Mouse (Mus musculus) liver, embryonic 14.5 days (tissue): Measurements from ENCODE around the gene Smndc1. TPM values are rescaled to one million over a fixed set of nuclear protein-coding genes. Genes with fewer than 3 reads are reported as not detected.
A peak's percentile ranks its signal among the peaks of the same experiment; 100 is the strongest.

ENCODE experiments used
- ATAC-seq: fragments of 200-750 bp; cut with Nextera tagmentation; 2 replicates; pipeline ENCODE4 v1.8.0; 2017; ENCODE audit warnings: moderate number of reproducible peaks, mild to moderate bottlenecking, moderate library complexity; ENCODE audit not compliant: insufficient read depth
- DNase-seq, 3 experiments: peaks; one replicate each; pipeline ENCODE4 v3.0.0-alpha.2; 2012 to 2013; ENCODE audit warnings: low read depth in 3 of 3, low spot score in 3 of 3
- H3K27ac ChIP-seq: fragments of 300-500 bp; sonication (generic); 2 replicates; pipeline ENCODE4 v1.5.1; 2014; ENCODE audit warnings: moderate library complexity, mild to moderate bottlenecking, control low read depth, inconsistent platforms
- H3K27me3 ChIP-seq: fragments of 300-500 bp; sonication (generic); 2 replicates; pipeline ENCODE4 v1.6.1; 2014; ENCODE audit warnings: mild to moderate bottlenecking, low read length, moderate library complexity; ENCODE audit not compliant: control insufficient read depth, insufficient read depth
- H3K36me3 ChIP-seq: fragments of 300-500 bp; sonication (generic); replicated peaks from 2 replicates; pipeline ENCODE4 v1.6.1; 2014; ENCODE audit warnings: low read depth; ENCODE audit not compliant: control insufficient read depth, insufficient read depth
- H3K4me1 ChIP-seq, 2 experiments: fragments of 200-500 bp in 1 of 2; fragments of 300-500 bp in 1 of 2; sonication (generic) in 1 of 2; replicated peaks; 2 replicates each; pipeline ENCODE4 v1.6.1; 2012 to 2014; ENCODE audit warnings: antibody characterized with exemption in 1 of 2, inconsistent platforms in 1 of 2, low read length in 1 of 2; ENCODE audit not compliant: control insufficient read depth in 2 of 2, insufficient read depth in 2 of 2
- H3K4me2 ChIP-seq: fragments of 300-500 bp; sonication (generic); 2 replicates; pipeline ENCODE4 v1.6.1; 2014; ENCODE audit warnings: low read depth, mild to moderate bottlenecking, control low read depth, moderate library complexity
- H3K4me3 ChIP-seq, 2 experiments: fragments of 200-500 bp in 1 of 2; fragments of 300-500 bp in 1 of 2; sonication (generic) in 1 of 2; 2 replicates each; pipeline ENCODE4 v1.5.1; 2012 to 2014; ENCODE audit warnings: low read depth in 2 of 2, low read length in 2 of 2, mild to moderate bottlenecking in 2 of 2, control low read depth in 1 of 2, inconsistent platforms in 1 of 2, moderate library complexity in 1 of 2; ENCODE audit not compliant: insufficient read depth in 1 of 2
- H3K9ac ChIP-seq: fragments of 300-500 bp; sonication (generic); replicated peaks from 2 replicates; pipeline ENCODE4 v1.6.1; 2014; ENCODE audit warnings: mild to moderate bottlenecking, control low read depth, moderate library complexity
- H3K9me3 ChIP-seq: fragments of 300-500 bp; sonication (generic); 2 replicates; pipeline ENCODE4 v1.6.1; 2016; ENCODE audit warnings: low read length, mixed read lengths; ENCODE audit not compliant: control insufficient read depth
- CTCF ChIP-seq: IDR thresholded peaks from 2 replicates; pipeline ENCODE4 v1.5.1; 2016; ENCODE audit warnings: antibody characterized with exemption, low read depth, control low read depth
- EP300 ChIP-seq: IDR thresholded peaks from 2 replicates; pipeline ENCODE4 v1.6.1; 2016; ENCODE audit warnings: antibody characterized with exemption, low read depth
- WGBS: fragments of 180-500 bp; shearing (Covaris S2); extraction: QIAGEN DNeasy Blood & Tissue Kit; methylation state at CpG from one replicate; pipeline ENCODE4 v1.1.7; 2014; ENCODE audit not compliant: insufficient replicate concordance; 5-methylcytosine and 5-hydroxymethylcytosine counted together
- polyA plus RNA-seq, 2 experiments: library from polyadenylated mRNA; depleted of rRNA in 1 of 2; stranded (reverse) in 1 of 2; unstranded in 1 of 2; fragments of >200 nt; fragmentation: Nextera tagmentation in 1 of 2; extraction: Ambion mirVana in 1 of 2; gene quantifications; 2 replicates each; pipeline versions ENCODE4 v1.2.1 to v1.2.3; 2012 to 2014

Gene Smndc1
- polyA plus RNA-seq, 2 experiments, result 11.5 to 17.4 TPM

DNA sequence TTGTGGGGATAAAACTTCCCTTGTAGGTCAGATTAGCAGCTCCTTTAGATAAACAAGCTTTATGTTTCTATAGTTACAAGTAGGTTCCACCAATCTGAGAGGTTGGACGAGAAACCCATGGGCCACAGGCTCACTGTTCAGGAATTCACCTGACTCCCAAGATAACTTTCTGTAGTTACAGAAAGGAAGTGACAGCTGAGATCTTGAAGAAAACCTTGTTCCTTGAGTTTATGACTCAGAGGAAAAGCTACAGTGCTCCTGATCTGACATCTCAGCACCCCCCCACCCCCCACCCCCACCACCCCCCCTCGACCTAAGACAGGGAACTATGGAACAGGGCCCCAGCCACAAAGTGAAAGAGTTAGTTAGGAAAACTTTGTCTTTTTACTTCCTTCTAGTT lies 15.4 kb upstream of the Smndc1 start:
- Histone ChIP-seq H3K27me3 (no peaks in the 10 kb centered on the region), H3K4me1 (peaks cover 0 to 3% of the 10 kb centered on the region in 2 experiments; a peak in 1 of 4 replicates), H3K36me3 (no peaks in the 10 kb centered on the region), H3K9me3 (no peaks in the 10 kb centered on the region), H3K4me2 (no peak overlapping the region), H3K9ac (no peak overlapping the region), H3K4me3 (no peak overlapping the region), H3K27ac (no peak overlapping the region)
- TF ChIP-seq CTCF, result no peak
- no peak for TF ChIP-seq EP300
- WGBS, result 14% methylated on average over 2 of the region's 2 CpGs
- no peak for ATAC-seq
- no peak for DNase-seq

DNA sequence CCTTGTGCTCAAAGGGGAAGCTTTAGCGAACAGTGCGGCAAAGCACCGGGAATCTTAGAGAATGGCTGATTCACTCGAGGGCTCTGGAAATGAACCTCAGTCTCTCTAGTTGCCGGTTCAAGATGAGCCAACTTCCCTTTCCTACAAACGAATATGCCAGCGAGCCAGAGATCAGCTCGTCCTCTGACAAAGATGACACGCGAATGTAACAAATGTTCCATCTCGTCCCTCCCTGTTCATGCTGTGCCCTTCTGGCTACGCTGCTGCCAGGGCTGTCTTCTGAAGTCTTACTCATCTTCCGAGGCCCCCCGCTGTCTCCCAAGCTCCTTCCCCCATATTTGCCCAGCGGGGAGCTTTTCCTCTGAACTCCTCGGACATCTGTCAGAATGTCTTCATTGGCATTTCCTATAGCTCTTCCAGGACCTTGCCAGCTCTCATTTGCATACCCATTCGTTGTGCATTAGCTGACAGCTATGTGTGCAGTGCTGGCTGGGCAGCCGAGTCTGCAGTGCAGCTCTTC lies 14.5 kb upstream of the Smndc1 start:
- ATAC-seq, result no peak
- no peak for DNase-seq
- H3K4me2 ChIP-seq, result no peak overlapping the region
- peaks cover 0 to 3% of the 10 kb centered on the region in 2 experiments; a peak in 1 of 4 replicates for H3K4me1 ChIP-seq
- 56% methylated on average over 18 of the region's 18 CpGs for WGBS
- no peak overlapping the region for H3K4me3 ChIP-seq
- no peaks in the 10 kb centered on the region for H3K36me3 ChIP-seq
- no peak overlapping the region for H3K27ac ChIP-seq
- no peaks in the 10 kb centered on the region for H3K27me3 ChIP-seq
- TF ChIP-seq EP300 (no peak), CTCF (no peak)
- H3K9ac ChIP-seq, result no peak overlapping the region
- H3K9me3 ChIP-seq, result no peaks in the 10 kb centered on the region

DNA sequence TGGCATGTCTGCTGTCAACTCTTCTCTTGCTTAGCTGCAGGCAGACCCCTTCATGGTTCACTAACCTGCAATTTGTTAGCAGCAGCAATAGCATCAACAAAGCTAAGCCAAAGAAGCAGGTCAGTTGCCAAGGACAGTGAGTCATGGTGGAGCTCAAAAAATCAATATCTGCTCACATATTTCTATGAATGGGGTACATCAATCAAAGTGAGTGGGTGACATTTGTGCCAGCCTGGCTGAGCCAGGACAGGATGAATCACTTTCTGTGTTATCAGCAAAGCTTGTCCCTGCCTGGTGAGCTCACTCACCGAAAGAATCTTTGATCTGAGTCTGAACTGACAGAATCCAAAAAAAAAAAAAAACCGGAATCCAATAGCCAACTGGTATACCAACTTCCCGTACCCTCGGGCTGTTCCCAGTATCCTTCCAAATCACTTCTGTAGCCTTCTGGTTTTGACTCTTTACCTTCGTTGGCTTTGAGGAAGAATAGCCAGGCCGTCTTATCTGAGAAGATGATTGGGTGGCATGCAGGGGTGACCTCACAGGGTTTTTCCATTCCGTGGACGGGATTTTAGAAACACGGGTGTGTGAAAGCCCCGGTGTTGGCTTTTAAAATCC lies 13.9 kb upstream of the Smndc1 start:
- 67% methylated on average over 10 of the region's 10 CpGs for WGBS
- Histone ChIP-seq H3K9me3 (no peaks in the 10 kb centered on the region), H3K4me3 (no peak overlapping the region), H3K4me2 (no peak overlapping the region), H3K27me3 (no peaks in the 10 kb centered on the region), H3K27ac (no peak overlapping the region), H3K4me1 (peaks cover 0 to 3% of the 10 kb centered on the region in 2 experiments; a peak in 1 of 4 replicates), H3K9ac (no peak overlapping the region), H3K36me3 (no peaks in the 10 kb centered on the region)
- no peak for ATAC-seq
- DNase-seq, result no peak
- TF ChIP-seq EP300 (no peak), CTCF (no peak)

DNA sequence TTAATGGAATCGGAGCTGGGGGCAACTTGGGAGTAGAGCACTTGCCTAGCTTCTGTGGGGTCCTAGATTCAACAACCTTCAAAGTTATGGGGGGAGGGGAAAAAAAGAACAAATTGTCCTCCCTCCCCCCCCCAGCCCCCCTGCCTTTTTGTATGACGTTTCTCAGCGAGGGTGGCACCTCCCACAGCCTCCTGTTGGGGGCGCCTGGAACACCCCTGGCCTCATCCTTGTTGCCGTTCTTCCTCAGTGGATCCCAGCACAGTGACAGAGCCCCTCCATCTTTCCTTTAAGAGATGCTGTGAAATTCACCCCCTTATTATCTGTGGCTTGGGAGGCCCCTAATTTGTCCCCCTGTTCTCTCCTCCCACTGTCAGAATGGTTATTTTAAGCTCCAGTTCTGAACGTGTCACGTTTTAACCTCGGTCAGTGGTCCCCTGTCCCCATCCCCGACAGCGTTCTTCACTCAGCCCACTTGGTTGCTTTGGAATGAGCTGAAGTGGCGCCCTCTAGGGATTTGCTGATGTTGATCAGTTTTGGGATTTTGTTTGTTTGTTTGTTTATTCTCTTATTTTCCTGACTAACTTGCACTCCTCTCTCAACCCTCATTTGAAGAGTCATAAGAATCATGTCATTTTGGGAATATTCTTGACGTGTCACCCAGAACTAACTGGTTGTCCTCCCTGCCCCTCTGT lies 12.5 kb upstream of the Smndc1 start:
- no peak overlapping the region for H3K9ac ChIP-seq
- no peak for DNase-seq
- H3K4me2 ChIP-seq, result no peak overlapping the region
- H3K27me3 ChIP-seq, result no peaks in the 10 kb centered on the region
- no peak overlapping the region for H3K27ac ChIP-seq
- H3K4me3 ChIP-seq, result no peak overlapping the region
- H3K4me1 ChIP-seq, result peaks cover 0 to 3% of the 10 kb centered on the region in 2 experiments; a peak in 1 of 4 replicates
- WGBS, result 35% methylated on average over 12 of the region's 12 CpGs
- no peaks in the 10 kb centered on the region for H3K9me3 ChIP-seq
- no peaks in the 10 kb centered on the region for H3K36me3 ChIP-seq
- no peak for ATAC-seq
- TF ChIP-seq EP300, result no peak
- peak; percentile 31; the same call in 1 of the 2 replicates for TF ChIP-seq CTCF

DNA sequence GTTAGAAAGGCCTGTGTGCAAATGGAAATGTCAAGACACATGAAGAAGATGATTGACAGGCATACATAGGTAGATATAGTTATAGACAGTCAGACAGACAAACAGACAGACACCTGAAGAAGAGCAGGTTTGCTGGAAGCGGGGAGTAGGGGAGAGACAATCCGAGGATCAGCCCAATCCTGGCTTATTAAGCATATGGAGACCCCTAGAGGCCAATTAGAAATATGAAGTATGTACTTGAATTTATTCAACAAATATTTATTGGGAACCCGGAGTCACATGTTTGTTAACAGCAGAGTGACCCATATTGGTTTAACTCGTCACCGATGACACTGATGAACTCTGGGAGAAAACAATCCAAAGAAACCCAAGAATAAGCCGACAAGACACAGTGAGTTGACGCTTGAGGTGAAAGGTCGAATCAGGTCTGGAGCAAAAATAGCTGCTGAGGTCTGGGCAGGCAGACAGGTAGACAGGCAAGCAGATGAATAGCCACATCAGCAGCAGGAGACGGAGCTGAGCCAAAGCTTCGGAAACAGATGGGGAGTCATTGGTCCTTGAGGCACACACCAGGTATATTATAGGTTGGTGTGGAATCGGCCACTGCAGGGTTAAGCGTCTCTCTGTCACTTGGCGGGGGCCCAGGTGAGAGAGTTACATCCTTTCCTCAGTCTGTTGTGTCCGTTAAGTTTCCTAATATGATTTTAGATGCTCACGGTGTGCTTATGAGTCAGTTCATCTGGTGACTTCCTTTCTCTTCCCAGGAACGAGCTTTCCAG lies 10.1 kb upstream of the Smndc1 start:
- Histone ChIP-seq H3K9ac (no peak overlapping the region), H3K27me3 (no peaks in the 10 kb centered on the region), H3K4me2 (no peak overlapping the region), H3K27ac (no peak overlapping the region), H3K4me1 (peaks cover 0 to 3% of the 10 kb centered on the region in 2 experiments; a peak in 1 of 4 replicates), H3K4me3 (no peak overlapping the region), H3K36me3 (no peaks in the 10 kb centered on the region), H3K9me3 (no peaks in the 10 kb centered on the region)
- WGBS, result 63% methylated on average over 16 of the region's 16 CpGs
- ATAC-seq, result no peak
- TF ChIP-seq CTCF, result no peak; the same call in 1 of the 2 replicates
- no peak for TF ChIP-seq EP300
- no peak for DNase-seq
